Mouse (Mus musculus) brain, embryonic 14.5 days (tissue): ENCODE results near the gene Cps1.

Source experiments
- CTCF ChIP-seq: fragments of 200-500 bp; IDR thresholded peaks from 2 replicates; pipeline ENCODE4 v1.5.1; 2012; ENCODE audit warnings: inconsistent platforms, mild to moderate bottlenecking, moderate library complexity, borderline replicate concordance; ENCODE audit not compliant: insufficient read depth, insufficient read length; ENCODE audit errors: extremely low read depth
- POLR2A ChIP-seq: fragments of 200-500 bp; IDR thresholded peaks from 2 replicates; pipeline ENCODE4 v1.6.1; 2012; ENCODE audit warnings: mild to moderate bottlenecking, inconsistent platforms, borderline replicate concordance; ENCODE audit not compliant: poor library complexity, insufficient read depth, insufficient read length, severe bottlenecking; ENCODE audit errors: extremely low read depth

- TF ChIP-seq POLR2A (no peak), CTCF (no peak)
Observed at GRCm38 (mm10) chr1:67182201-67182600, 59.4 kb downstream of the Cps1 start.
